Mouse (Mus musculus) induced T-regulatory cell, adult 2 months (primary cell): Measurements from ENCODE around the gene Eif4h.
"Not testable (repeated sequence)": the region's sequence is repeated elsewhere in the genome, so short reads cannot be mapped to it uniquely, and the experiment has no call there.

Source experiments
- DNase-seq: peaks from one replicate; pipeline ENCODE4 v3.0.0-alpha.2; 2012; ENCODE audit warnings: low read depth

Eif4h gene

DNA sequence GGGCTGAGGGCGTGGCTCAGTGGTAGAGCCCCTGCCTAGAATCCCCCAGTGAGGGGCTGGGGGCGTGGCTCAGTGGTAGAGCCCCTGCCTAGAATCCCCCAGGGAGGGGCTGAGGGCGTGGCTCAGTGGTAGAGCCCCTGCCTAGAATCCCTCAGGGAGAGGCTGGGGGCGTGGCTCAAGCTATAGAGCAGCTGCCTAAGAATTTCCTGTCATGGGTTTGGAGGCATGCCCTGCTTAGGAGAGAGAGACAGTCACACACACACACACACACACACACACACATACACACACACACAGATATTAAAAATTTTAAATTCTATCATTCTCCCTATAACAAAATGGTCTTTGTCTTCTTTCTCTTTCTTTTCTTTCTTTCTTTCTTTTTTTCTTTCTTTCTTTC lies 9.7 kb upstream of the Eif4h start:
- DNase-seq = not testable (repeated sequence)

DNA sequence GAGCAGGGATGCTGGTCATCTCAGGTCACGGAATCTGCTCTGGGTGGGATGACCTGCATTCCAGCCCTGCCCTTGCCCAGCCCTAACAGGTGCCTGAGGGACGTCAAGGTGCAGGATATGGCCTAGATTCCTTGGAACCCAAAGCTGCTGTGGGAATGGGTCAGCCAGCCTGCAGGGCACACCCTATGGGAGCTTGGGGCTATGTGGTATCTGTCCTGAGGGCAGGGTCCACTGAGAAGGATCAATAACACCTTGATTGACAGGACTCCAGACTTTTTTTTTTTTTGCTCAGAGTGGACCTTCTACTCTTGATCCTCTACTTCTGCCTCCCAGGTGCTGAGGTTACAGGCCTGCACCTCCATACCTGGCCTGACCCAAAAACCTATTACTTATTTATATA lies 8.1 kb upstream of the Eif4h start:
- no peak for DNase-seq

DNA sequence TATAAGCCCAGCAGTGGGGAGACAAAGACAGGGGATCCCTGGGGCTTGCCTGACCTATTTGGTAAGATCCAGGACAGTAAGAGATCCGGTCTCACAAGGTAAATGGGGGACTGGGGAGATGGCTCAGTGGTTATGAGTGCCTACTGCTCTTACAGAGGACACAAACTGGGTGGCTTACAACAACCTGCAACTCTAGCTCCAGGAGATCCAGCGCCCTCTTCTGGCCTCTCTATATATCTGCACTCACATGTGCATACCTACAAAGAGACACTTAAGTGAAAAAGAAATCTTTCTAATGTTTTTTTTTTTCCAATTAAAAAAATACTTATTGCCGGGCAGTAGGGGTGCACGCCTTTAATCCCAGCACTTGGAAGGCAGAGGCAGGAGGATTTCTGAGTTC lies 7.2 kb upstream of the Eif4h start:
- DNase-seq = no peak

DNA sequence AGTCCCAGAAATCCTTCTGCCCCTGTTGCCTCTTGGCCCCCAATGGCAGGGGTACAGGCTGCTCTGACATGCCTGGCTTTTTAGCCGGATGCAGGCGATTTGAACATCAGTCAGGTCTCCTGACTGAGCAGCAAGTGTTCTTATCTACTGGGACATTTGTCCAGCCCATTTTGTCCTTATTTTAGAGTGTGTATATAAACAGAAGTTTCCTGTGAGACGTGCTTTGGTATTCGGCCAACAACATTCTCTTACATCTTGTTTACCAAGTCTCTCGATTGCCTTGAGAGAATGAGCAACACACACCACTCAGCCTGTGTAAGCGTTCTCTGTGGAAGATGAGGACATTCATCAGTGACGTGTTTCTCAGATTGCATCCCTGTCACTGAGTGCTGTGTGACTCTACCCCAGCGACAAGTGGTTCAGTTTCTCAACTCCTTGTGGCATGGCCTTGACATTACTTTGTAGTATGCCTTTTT lies 5.4 kb upstream of the Eif4h start:
- DNase-seq = no peak

DNA sequence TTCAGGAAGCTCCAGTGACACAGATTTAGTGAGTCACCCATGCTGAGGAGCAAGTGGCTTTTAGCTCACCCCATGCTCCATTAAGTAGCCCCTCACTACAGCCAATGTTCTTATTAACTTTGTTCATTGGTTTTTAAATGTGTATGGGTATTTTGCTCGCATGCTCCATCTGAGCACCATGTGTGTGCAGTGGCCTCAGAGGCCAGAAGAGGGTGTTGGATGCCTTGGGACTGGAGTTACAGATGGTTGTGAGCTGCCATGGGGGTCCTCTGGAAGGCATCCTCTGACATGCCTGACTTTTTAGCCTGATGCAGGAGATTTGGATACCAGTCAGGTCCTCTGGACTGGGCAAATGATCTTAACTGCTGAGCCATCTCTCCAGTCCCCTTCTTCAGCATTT lies 4.8 kb upstream of the Eif4h start:
- DNase-seq = no peak

DNA sequence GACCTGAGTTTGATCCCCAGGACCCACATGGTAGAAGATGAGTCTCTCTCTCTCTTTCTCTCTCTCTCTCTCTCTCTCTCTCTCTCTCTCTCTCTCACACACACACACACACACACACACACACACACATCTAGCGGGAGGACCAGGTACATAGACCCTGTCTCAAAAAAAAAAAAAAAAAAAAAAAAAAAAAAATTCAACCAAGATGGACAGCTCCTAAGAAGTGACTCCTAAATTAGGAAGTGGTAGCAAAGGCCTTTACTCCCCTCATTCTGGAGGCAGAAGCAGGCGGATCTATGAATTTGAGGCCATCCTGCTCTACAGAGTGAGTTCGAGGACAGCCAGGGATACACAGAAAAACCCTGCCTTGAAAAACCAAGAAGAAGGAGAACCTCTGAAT lies 1.1 kb upstream of the Eif4h start:
- DNase-seq = no peak

DNA sequence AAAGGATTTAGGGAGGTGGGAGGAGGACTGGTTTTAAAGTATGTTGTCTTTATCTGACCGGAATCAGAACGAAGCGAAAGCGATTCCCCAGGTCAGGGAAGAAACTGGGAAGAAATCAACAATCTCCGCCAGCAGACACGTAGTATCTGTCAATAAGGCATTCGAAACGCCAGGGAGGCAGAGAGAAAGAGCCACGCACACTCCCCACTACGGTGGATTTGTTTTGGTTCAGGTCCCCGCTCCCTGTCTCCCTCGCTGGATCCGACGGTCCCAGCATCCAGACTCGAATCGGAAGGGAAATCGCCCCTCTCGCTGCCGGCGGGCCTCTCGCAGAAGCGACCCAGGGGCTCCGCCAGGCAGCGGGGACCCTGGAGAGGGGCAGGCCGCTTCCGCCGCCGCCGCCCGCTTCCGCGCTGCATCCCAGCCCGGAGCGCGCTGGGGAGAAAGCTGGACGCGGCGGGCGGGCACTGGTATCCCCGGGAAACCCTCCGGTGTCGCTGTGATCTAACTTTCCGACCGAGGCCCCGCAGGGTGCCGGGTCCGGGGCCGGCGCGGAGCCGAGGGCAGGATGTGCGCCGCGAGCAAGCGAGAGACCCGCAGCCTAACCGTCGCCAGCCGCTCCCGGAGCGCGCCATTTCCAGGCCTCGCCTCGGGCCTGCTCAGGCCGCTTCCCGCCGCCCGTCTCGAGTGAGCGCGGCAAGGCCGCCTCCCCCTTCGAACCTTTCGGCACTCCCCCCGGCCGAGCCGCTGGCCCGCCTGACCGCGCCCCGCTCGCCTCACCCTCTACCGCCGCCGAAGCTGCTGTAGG lies 625 bp downstream of the Eif4h start:
- DNase-seq = no peak

DNA sequence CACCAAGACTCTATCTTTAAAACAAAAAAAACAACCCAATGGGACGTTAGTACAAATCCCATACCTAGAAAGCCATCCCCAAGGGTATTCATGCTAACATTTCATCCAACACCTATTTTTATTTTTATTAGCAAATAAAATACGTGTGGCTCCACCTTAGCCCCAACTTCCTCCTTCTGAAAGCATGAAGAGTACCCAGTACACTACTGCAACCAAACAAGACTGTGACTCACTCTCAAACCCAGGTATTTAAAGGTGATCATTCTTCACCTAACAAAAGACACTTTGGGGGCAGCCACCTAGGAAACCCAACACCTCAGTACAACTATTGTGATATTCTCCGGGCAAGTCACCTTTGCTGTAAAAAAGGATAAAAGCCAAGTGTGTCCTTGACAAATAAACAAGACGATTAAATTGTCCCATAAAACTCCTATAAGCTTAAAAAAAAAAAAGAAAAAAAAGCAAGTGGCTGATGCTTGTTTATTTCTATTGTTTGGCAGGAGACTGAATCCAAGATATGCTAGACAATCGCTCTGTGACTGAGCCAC lies 1.4 kb downstream of the Eif4h start:
- peak; percentile 40 for DNase-seq

DNA sequence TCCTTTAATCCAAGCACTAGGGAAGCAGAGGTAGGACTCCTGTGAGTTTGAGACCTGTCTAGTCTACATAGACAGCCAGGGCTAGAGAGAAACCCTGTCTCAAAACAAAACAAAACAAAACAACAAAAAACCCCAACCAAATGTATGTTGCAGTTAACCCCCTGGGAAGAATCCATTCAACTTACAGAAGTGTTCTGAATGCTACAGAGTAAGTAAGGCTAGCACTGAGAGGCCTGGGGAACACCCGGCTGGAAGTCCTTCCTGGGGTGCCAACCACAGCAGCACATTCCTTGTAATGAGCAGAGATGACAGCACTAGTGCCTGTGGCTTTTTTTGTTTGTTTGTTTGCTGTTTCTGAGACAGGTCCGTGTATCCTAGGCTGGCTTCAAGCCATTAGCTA lies 6.4 kb downstream of the Eif4h start:
- DNase-seq = no peak

DNA sequence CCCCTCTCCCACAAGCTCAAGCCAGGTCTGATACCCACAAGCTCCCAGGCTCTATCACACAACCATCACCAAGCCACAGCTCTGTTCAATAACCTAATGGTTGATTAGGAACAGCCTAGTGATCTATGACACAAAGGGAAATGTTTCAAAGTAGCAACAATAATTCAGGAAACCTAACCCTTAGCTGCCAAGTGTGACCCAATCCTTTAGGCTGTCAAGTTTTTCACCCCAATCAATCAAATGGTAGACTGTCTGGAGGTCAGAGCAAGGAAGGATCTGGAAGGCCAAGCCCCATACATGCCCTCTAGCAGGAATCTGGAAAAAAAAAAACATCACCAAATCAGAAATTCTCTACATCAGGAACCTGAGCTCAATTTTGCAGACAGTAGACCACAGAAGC lies 8.5 kb downstream of the Eif4h start:
- no peak for DNase-seq

DNA sequence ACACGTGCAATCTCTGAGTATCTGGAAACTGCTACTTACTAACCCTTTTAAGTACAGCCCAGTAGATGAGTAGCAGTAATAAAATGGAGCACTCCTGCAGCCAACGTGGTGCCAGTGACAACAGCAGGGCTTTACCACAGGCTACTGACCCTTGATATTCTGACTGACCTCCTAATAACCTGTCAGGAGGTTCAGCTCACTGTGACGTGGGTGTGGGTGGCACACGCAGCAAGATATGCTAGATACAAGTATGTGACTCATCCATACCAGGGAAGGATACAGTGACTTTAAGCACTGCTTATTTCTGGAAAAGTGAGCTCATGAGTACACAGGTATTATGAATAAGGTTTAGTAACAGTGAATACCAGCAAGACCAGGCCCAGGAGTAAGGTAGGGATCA lies 9.8 kb downstream of the Eif4h start:
- no peak for DNase-seq

DNA sequence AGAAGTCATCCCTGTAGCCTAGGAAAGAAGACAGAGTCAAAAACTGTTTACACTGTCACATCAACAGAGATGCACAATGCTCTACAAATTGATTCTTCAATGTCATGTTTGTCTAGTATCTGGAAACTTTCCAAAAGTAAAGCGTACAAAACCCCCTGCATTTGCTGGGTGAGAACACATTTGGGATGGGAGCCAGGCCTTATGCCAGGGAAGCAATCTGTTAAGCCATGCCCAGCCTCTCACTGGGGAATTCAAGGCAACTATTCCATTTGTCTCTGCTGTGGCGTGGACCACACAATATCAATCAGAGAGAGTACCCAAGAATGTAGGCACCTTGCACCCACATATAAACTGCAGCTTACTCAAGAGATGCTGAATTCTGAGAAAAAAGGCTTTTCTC lies 17.2 kb downstream of the Eif4h start:
- DNase-seq = no peak

DNA sequence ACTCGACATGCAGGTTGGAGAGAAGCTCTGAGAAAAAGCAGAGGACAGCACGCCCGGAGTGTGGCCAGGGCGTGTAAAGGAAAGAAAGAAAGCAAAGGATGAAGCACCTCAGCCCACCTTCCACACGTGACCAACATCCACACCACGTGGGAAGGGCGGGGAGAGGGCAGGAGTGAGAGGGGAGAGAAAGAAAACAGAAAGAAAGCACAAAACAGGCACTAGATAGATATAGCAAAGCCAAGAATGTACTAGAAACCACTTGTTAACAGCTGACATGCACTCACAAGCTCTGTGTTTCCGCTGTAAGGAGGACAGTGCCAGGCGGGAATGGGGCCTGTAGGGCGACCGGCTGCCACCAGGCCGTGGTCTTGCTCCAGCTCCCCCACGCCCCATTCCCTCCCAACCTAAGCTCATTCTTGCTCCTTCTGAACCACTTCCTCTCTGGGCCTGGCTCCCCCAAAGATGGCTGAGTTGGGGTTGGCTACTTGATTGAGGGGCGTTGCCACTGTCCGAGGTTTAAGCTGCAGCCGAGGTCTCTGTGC lies 18.1 kb downstream of the Eif4h start:
- DNase-seq = no peak

DNA sequence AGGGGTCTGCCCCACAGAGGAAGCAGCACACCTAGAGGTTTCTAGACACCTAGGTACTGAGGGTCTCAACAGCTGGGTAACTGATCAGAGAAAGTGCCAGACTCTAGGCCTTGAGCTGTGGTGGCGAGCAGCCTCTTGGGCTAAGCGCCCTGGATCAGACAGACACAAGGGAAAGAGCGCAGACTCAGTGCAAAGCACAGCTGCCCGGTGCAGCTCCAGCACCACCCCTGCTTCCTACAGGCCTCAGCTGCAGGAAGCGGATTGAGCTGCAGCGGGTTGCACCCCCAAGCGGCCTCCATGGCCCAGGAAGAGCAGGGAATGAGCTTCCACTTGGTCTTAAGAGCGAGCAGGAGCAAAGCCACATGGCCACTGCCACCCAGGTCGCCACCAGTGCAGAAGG lies 18.8 kb downstream of the Eif4h start:
- no peak for DNase-seq

DNA sequence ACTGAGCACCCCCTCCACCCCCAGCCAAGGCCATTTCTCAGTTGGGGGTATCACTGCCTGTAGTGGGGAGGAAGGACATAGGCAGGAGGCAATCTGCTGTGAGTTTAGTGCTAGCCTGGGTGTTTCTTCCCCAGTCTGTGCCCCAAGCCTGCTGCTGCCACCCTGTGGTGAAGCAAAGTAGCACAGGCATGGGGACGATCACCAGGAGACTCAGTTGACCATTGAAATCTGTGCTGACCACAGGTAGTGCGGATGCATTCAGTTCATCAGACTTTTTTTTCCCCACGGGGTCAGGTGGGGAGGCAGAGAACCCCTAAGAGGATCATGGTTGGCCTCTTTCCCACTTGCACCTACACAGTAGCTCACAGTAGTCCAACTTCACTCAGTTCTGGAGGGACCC lies 22.2 kb downstream of the Eif4h start:
- peak; percentile 70 for DNase-seq

DNA sequence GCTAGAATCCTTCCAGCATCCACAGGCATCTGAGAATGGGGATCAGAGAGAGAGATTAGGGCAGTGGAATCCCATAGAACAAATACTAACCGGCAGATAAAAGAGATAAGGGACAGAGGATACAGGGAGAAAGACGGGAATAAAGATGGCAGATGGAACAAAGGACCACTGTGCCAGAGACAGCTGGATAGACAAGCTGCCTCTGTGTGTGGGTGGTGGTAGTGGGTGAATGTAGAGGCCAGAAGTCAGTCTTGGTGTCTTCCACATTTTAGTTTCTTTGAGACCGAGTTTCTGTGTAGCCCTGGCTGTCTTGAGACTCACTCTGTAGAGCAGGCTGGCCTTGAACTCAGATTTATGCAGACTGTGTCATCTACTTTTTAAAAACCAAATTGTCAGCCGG lies 23.5 kb downstream of the Eif4h start:
- no peak for DNase-seq

DNA sequence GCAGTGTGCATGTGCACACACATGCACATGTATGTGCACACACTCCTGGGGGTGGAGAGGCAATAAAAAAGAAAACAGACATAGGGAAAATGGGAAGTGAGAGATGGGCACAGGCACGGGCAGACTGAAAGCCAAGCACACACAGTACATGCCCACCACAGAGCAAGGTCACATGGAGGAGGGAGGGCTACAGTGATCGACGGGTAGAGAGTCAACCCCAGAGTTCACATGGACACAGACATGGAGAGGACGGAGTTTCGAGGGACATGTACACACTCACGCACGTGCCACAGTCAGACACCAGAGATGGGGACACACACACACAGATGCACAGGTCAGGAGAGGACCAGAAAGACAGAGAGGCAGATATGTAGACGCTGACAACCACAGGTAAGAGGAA lies 23.9 kb downstream of the Eif4h start:
- DNase-seq = no peak

DNA sequence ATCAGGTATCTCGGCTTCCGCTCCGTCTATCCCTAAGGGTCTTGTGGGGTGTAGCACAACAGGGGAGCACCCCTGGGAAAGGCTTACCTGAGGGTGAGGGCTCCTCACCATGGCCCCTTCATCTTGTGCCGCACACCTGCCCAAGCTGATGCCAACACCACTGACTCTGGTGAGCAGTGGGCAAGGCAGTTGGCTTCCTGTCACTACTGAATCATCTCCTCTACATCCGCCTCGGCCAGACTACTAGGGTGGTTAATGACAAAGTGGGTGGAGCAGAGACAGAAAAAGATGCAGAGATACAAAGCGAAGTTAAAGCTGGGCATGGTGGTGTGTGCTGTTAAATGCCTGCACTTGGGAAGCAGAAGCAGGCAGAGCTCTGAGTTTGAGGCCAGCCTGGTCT lies 24.5 kb downstream of the Eif4h start, which contains the start of gene Lat2:
Gene Lat2, minus strand, starts transcription at position 224 of the 400 bp plus-strand sequence.
- peak; percentile 45 for DNase-seq

DNA sequence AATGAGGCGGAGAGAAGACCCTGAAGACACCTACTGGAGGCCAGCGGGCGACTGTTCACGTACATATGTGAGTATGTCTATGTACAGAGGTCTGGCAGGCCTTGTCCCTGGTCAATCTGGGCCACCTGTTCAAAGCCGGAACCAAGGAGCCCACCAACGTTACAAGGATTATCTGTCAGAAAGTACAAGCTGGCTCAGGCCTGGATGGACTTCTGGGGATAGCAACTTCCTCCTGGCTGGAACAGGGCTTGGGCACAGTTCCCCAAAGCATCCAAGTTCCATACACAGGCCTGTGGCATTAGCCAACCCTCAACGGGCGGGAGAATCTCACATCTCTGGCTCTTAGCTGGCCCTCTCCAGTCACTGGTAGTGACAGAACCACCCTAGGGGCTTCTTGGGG lies 25.0 kb downstream of the Eif4h start:
- no peak for DNase-seq

DNA sequence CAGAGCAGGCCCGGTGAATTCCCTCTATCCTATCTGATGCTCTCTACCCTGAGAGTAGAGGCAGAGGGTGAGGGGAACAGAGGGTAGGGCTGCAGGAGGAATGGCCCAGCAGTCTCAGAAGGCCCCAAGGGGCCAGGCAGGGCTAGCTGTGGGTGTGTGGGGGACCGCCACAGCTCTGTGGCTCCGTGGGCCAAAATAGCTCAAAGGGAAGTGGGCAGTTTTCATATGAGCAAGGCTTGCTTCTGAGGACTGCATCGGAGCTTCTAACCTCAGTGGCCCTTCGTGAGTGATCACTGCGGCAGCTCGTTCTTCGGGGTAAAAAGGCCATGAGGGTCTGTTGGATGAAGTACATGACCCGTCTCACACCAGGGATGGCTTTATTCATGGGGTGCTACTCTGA lies 25.6 kb downstream of the Eif4h start:
- DNase-seq = no peak

DNA sequence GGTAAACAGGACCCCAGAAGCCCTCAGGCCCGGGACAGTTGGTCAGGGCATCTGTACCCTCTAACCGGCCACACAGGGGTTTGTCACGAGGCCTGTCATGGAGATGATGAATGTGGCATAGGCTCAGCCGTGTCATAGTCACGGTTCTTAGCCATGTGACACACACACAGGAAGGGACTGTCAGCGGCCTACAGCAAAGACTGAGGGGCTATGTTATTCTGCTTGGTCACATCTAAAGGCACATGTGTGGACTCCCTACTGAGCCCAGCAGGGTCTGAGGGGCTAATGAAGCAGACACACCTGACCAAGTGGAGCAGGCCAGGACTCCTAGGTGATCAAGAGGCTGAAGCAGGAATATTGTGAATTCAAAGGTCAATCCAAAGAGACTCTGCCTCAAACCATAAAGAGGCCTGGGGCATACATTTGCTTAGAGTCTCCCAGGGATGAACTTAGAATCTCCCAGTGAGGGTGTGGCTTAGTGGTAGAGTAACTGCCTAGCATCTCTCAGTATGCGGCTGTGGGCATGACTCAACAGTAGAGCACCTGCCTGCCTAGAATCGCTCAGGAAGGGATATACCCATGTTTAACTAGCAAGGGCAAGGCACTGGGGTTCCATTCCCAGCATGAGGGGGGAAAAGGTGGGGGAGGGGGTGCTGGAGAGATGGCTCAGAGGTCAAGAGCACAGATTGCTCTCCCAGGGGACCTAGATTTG lies 27.3 kb downstream of the Eif4h start:
- DNase-seq = no peak

DNA sequence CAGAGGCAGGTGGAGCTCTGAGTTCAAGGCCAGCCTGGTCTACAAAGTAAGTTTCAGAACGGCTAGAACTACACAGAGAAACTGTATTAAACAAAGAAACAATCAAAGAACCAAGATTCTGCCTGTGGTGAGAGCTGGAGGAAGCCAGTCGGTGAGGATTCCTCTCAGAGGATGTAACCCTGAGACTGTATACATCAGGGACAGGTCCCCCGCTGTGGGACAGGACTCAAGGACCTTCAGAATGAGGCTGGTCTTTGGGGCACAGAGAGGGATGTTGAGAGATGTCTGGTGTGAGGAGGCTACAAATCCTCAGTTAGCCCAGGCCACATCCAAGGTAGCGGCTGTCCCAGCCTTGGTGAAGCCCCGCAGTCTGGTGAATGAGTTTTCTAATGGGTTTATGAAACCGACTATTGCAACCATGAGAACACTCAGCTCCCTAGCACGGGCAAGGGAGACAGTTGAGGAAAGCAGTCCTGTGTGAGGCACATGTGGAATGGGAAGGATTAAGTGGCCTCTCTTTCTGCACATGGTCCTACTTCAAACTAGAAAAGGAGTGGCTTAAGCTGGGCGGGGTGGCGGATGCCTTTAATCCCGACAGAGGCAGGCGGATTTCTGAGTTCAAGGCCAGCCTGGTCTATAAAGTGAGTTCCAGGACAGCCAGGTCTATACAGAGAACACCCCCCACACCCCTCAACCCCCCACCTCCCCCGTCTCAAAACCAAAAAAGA lies 29.2 kb downstream of the Eif4h start:
- no peak for DNase-seq
